Mouse (Mus musculus): Measurements from ENCODE around the gene Spata48. TPM values are rescaled to one million over a fixed set of nuclear protein-coding genes. Genes with fewer than 3 reads are reported as not detected.

The Spata48 gene
- total and polyA plus RNA-seq, 2 experiments from 2014 or later: 2.5 TPM; not detected in 1

DNA sequence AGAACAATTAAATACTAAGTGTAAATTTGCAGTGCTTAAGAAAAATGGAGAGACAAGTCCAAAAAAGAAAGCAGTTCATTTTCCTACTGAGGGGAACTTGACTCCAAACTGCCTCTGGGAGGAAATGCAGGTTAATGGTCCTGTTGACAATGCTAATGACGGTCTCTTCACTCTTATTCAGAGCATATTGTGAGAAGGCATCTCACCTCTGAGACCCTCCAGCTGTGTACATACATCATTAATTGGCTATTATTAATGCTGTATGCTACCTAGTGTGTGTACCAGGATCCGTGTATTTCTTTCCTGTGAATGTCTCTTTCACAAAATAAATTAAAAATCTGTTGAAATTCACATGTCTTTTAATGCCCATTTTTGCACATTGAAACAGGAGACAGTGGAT is 47.5 kb downstream of the Spata48 start:
- DNase-seq (ENCODE audit: low spot score): no peak
- Histone ChIP-seq H3K36me3 (replicated peaks; ENCODE audit: control insufficient read depth, insufficient read depth, low read length) (no peaks in the 10 kb centered on the region), H3K4me3 (ENCODE audit: low read depth, low read length) (no peak overlapping the region), H3K27me3 (ENCODE audit: control insufficient read depth, insufficient read depth, low read length) (no peaks in the 10 kb centered on the region), H3K4me2 (ENCODE audit: low read depth, low read length) (no peak overlapping the region), H3K9me3 (replicated peaks; ENCODE audit: control insufficient read depth, low read length) (no peaks in the 10 kb centered on the region), H3K4me1 (ENCODE audit: control insufficient read depth, insufficient read depth) (no peaks in the 10 kb centered on the region), H3K9ac (replicated peaks; ENCODE audit: low read depth, low read length) (no peak overlapping the region), H3K27ac (ENCODE audit: low read depth) (no peak overlapping the region)
- 57% methylated on average over 2 of the region's 2 CpGs for WGBS
- ATAC-seq (ENCODE audit: insufficient read depth, low read depth): no peak
- no peak for TF ChIP-seq EP300 (IDR thresholded peaks at IDR 0.05; ENCODE audit: low read depth)
- TF ChIP-seq CTCF (IDR thresholded peaks at IDR 0.05; ENCODE audit: low read depth): no peak

DNA sequence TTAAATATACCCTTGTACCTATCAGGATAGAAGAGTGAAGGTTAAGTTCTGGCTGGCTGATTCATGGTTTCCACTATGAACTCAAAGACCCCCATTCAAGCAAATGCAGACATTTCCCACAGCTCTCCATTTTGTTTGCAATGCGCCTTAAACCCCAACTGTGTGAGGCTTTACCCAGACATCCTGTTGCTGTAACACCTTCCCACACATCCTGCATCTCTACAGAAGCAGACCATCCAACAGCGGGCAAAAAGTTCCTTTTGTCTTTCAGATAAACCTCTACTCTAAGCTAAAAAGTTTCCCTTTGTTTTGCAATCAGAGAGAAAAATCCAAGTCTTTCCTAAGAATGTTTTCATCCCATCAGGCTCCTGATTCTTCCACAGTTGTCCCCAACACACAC is 50.2 kb downstream of the Spata48 start:
- H3K9me3 ChIP-seq (replicated peaks; ENCODE audit: control insufficient read depth, low read length): no peaks in the 10 kb centered on the region
- no peaks in the 10 kb centered on the region for H3K27me3 ChIP-seq (ENCODE audit: control insufficient read depth, insufficient read depth, low read length)
- no peaks in the 10 kb centered on the region for H3K4me1 ChIP-seq (ENCODE audit: control insufficient read depth, insufficient read depth)
- no peaks in the 10 kb centered on the region for H3K36me3 ChIP-seq (replicated peaks; ENCODE audit: control insufficient read depth, insufficient read depth, low read length)
- 42% methylated on average over 2 of the region's 2 CpGs for WGBS
- H3K27ac ChIP-seq (ENCODE audit: low read depth): no peak overlapping the region
- no peak for TF ChIP-seq CTCF (IDR thresholded peaks at IDR 0.05; ENCODE audit: low read depth)
- H3K4me2 ChIP-seq (ENCODE audit: low read depth, low read length): no peak overlapping the region
- no peak for DNase-seq (ENCODE audit: low spot score)
- no peak overlapping the region for H3K4me3 ChIP-seq (ENCODE audit: low read depth, low read length)
- H3K9ac ChIP-seq (replicated peaks; ENCODE audit: low read depth, low read length): no peak overlapping the region
- ATAC-seq (ENCODE audit: insufficient read depth, low read depth): no peak

DNA sequence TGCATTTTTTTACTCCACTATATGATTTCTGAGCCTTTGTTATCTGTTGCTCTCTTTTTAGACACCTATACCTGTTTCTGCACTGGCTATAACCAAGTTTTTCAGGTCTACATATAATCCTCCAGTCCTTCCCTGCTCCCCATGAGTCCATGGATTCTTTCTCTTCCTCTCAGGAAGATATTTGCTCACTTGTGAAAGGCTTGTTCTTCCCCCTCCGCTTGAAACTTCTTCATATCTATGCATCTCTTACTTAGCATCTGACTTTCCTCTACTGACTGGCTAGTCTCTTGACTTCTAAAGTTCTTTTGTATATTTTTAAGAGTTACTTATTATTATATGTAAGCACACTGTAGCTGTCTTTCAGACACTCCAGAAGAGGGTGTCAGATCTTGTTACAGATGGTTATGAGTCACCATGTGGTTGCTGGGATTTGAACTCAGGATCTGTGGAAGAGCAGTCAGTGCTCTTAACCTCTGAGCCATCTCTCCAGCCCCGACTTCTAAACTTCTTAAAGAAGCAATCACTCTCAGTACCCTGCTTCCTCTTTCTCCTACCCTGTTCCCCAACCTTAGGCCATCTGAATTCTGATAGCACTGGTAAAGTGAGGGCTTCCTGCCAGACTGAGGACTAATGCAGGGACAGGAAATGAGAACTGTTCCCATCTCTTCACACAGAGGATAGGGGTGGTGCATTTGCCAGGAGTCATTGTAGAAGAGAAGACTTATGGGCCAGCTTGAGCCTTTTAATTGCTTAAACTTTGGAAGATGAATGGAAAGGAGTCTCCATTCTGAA is 51.3 kb downstream of the Spata48 start:
- Histone ChIP-seq H3K4me1 (ENCODE audit: control insufficient read depth, insufficient read depth) (no peaks in the 10 kb centered on the region), H3K4me2 (ENCODE audit: low read depth, low read length) (no peak overlapping the region), H3K27ac (ENCODE audit: low read depth) (no peak overlapping the region), H3K36me3 (replicated peaks; ENCODE audit: control insufficient read depth, insufficient read depth, low read length) (no peaks in the 10 kb centered on the region), H3K27me3 (ENCODE audit: control insufficient read depth, insufficient read depth, low read length) (no peaks in the 10 kb centered on the region), H3K4me3 (ENCODE audit: low read depth, low read length) (no peak overlapping the region), H3K9ac (replicated peaks; ENCODE audit: low read depth, low read length) (no peak overlapping the region), H3K9me3 (replicated peaks; ENCODE audit: control insufficient read depth, low read length) (no peaks in the 10 kb centered on the region)
- no peak for ATAC-seq (ENCODE audit: insufficient read depth, low read depth)
- TF ChIP-seq EP300 (IDR thresholded peaks at IDR 0.05; ENCODE audit: low read depth) (no peak), CTCF (IDR thresholded peaks at IDR 0.05; ENCODE audit: low read depth) (no peak)
- no peak for DNase-seq (ENCODE audit: low spot score)
- WGBS: 41% methylated on average over 2 of the region's 2 CpGs

GRCm38 (mm10) chr11:11514920-11515319 is 53.0 kb downstream of the Spata48 start:
- Histone ChIP-seq H3K36me3 (replicated peaks; ENCODE audit: control insufficient read depth, insufficient read depth, low read length) (no peaks in the 10 kb centered on the region), H3K9ac (replicated peaks; ENCODE audit: low read depth, low read length) (no peak overlapping the region), H3K4me2 (ENCODE audit: low read depth, low read length) (no peak overlapping the region), H3K27ac (ENCODE audit: low read depth) (no peak overlapping the region), H3K9me3 (replicated peaks; ENCODE audit: control insufficient read depth, low read length) (no peaks in the 10 kb centered on the region), H3K27me3 (ENCODE audit: control insufficient read depth, insufficient read depth, low read length) (no peaks in the 10 kb centered on the region), H3K4me3 (ENCODE audit: low read depth, low read length) (no peak overlapping the region), H3K4me1 (ENCODE audit: control insufficient read depth, insufficient read depth) (no peaks in the 10 kb centered on the region)
- 78% methylated on average over 4 of the region's 4 CpGs for WGBS
- no peak for TF ChIP-seq EP300 (IDR thresholded peaks at IDR 0.05; ENCODE audit: low read depth)
- no peak for TF ChIP-seq CTCF (IDR thresholded peaks at IDR 0.05; ENCODE audit: low read depth)
- no peak for DNase-seq (ENCODE audit: low spot score)
- no peak for ATAC-seq (ENCODE audit: insufficient read depth, low read depth)

DNA sequence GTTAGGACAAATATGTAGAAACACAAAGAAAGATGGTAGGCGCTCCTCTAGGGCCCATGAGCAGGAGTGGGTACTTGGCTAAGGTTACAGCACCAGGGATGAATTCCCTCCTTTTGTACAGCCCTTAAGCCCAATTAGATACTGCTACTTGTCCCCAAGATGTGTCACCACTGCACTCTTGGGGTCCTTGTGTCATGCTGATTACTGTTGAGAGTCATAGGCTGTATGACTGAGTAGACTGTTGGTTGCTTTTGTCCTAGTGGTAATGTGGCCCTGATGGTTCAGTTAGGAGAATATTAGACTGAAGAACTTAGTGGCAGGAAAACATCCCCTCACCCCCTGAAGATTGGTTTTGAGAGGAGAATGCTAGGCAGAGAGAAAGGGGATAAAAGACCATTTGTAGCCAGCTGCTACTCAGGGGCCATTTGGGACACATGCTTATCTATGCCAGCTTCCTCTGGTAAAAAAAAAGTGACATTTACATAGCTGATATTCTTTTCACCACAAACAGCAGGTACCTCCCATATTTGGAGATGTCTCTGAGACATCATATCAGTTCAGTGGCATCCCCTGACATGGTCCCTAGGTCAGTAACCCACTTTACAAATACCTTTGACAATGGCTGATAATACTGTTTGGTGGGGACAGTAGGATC is 56.0 kb downstream of the Spata48 start:
- WGBS: 67% methylated on average over 1 of the region's 1 CpGs
- Histone ChIP-seq H3K27ac (ENCODE audit: low read depth) (no peak overlapping the region), H3K4me1 (ENCODE audit: control insufficient read depth, insufficient read depth) (no peaks in the 10 kb centered on the region), H3K36me3 (replicated peaks; ENCODE audit: control insufficient read depth, insufficient read depth, low read length) (no peaks in the 10 kb centered on the region), H3K27me3 (ENCODE audit: control insufficient read depth, insufficient read depth, low read length) (no peaks in the 10 kb centered on the region), H3K4me3 (ENCODE audit: low read depth, low read length) (no peak overlapping the region), H3K9me3 (replicated peaks; ENCODE audit: control insufficient read depth, low read length) (no peaks in the 10 kb centered on the region), H3K4me2 (ENCODE audit: low read depth, low read length) (no peak overlapping the region), H3K9ac (replicated peaks; ENCODE audit: low read depth, low read length) (no peak overlapping the region)
- ATAC-seq (ENCODE audit: insufficient read depth, low read depth) (no peak), DNase-seq (ENCODE audit: low spot score) (no peak)
- TF ChIP-seq CTCF (IDR thresholded peaks at IDR 0.05; ENCODE audit: low read depth): no peak
- no peak for TF ChIP-seq EP300 (IDR thresholded peaks at IDR 0.05; ENCODE audit: low read depth)

Data from heart, postnatal 0 days (tissue).